Mouse (Mus musculus) brain, embryonic 14.5 days (tissue): ENCODE results near the gene Gm8947. TPM values are rescaled to one million over a fixed set of nuclear protein-coding genes. Genes with fewer than 3 reads are reported as not detected.
"Not testable (repeated sequence)": the region's sequence is repeated elsewhere in the genome, so short reads cannot be mapped to it uniquely, and the experiment has no call there.

Source experiments
- DNase-seq: peaks from one replicate; pipeline ENCODE4 v3.0.0-alpha.2; 2011; ENCODE audit warnings: low read depth
- CTCF ChIP-seq: fragments of 200-500 bp; IDR thresholded peaks from 2 replicates; pipeline ENCODE4 v1.5.1; 2012; ENCODE audit warnings: inconsistent platforms, mild to moderate bottlenecking, moderate library complexity, borderline replicate concordance; ENCODE audit not compliant: insufficient read depth, insufficient read length; ENCODE audit errors: extremely low read depth
- POLR2A ChIP-seq: fragments of 200-500 bp; IDR thresholded peaks from 2 replicates; pipeline ENCODE4 v1.6.1; 2012; ENCODE audit warnings: mild to moderate bottlenecking, inconsistent platforms, borderline replicate concordance; ENCODE audit not compliant: poor library complexity, insufficient read depth, insufficient read length, severe bottlenecking; ENCODE audit errors: extremely low read depth
- polyA plus RNA-seq: library from polyadenylated mRNA; depleted of rRNA; stranded (reverse); fragments of >200 nt; gene quantifications from 2 replicates; pipeline ENCODE4 v1.2.3, GENCODE M21; 2012

The Gm8947 gene
- polyA plus RNA-seq, 1 experiment, result not detected

DNA sequence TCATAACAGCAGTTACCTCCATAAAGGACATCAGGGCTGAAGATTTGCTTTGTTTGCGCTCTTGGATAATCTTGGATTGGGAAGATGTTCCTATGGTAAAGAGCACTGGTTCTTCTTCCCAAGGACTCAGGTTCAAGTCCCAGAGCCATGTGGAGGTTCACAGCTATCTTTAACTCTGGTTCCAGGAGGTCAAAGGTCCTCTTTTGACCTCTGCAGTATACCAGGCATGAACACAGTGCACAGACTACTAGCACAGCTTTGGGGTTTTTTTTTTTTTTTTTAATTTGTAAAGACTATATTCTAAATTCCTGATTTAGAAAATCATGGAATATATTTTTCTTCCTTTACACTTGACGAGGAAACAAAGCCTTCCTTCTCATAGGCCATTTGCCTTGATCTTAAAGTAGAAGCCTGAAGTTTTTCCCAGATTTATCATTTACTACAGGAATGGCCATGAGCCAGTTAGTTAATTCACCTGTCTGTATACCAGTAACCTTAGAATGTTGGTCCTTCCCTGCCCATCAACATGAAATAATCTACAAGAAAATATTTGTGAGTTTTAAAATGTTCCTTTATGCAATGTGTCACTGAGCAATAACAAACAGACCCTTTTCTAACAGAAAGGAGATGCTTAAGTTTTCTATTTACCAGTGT, 33.2 kb upstream of the Gm8947 start:
- no peak for TF ChIP-seq CTCF
- TF ChIP-seq POLR2A, result no peak
- no peak for DNase-seq

DNA sequence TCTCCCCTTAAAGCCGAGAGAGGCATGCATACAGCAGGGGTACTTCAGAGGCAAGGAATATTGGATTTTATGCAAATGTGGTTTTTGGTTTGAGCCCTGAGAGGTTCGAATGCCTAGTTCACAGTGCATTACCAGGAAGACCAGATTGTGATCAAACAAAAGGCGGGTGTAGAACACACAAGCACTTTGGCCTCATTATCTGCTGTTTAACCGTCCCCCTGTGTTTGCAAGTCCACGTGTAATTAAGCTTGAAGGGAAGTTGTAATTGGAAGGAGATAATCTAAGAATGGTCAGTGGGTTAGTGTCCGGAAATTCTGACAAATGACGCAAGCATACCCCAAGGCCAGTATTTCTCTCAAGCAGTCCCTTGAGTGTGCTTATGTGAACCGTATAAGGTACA, 26.1 kb upstream of the Gm8947 start:
- no peak for TF ChIP-seq POLR2A
- no peak for TF ChIP-seq CTCF
- peak; percentile 40 for DNase-seq

DNA sequence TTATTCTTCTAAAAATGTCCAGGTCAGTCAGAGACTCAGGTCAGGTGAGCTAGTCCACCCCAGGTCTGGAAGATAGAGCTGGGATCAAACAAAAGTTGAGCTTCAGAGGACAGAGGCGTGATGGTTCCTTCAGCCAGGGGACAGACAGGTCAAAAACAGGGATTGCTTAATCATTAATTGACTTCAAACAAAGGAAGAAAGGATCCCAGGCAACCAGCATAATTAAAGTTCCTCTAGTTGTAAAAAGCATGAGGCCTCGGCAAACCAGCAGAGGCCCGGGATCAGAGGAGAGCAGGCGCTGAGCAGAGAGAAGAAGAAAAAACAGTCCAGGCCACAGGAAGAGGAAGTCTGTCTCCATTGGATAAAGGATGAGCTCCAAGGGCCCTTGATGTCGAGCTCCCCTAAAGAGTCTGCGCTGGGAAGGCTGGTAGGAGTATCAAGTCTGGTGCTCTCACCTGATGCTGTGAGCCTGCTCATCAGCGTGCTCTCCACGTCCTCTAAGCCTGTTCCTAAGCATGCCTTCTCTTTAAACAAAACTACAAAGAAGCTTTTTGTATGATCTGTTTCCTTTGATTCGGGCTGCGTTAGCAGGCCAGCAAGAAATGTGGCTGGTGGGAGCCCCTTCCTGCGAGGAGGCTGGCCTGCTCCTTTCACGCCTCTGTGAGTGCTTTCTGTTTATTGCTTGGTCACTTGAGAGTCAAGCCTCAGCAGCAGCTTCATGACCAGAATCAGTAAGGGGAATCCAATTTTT, 24.7 kb upstream of the Gm8947 start:
- peak; percentile 88 for DNase-seq
- TF ChIP-seq POLR2A (no peak), CTCF (no peak)

DNA sequence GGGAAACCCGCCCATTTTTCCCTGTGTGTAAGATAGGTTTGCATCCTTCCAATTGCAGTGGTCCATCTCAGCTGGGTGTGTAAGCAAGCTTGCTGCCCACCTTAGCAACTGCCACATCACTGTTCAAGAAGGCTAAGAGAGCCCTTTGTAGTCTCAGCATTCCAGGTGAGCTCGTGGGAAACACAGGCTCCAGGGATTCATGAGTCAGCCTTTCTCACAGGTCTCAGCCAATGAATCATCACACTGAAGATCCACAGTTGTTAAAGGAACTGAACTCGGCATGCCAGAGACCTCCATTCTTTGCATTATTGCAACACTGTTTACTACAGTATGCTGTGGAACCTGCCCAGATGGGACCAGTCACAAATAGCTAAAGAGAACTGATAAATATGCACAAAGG, 23.5 kb upstream of the Gm8947 start:
- TF ChIP-seq CTCF (no peak), POLR2A (no peak)
- DNase-seq, result no peak

DNA sequence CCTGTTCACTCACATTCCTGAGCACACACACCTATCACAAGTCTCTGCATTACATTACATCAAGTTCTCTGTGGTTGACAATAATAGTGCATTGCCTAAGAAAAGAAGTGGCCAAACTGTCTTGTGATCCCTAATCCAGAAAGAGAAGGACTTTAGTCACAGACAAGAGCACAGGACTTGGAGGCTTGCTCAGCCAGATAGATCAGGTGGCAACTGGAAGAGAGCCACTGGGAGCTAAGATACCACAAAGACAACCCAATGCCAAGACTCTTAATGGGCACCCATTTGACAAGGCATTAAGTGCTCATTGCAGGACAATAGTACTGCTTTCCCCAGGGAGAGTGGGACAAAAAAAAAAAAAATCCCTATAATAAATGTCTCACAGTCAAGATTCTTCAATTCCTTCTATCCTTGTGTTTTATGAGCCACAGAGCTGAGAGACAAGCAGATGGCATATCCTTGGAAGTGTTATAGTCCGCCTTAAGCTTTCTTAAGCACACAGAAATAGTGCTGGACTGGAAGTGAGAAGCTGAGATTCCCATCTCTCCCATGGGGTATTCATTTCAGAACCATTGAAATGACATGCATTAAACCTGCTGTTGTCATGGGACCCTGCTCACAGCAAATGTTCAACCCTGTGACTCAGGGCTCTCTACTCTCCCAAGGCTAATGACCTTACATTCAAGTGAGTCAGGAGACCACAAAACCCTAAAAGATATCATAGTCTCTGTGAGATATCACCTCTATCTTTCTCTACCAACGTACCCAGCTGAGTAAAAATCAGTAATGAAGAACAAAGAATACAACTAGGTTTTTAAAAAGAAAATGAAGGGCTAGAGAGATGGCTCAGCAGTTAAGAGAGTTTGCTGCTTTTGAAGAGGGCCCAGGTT, 20.4 kb upstream of the Gm8947 start:
- peak; percentile 63 for DNase-seq
- TF ChIP-seq CTCF, result no peak

DNA sequence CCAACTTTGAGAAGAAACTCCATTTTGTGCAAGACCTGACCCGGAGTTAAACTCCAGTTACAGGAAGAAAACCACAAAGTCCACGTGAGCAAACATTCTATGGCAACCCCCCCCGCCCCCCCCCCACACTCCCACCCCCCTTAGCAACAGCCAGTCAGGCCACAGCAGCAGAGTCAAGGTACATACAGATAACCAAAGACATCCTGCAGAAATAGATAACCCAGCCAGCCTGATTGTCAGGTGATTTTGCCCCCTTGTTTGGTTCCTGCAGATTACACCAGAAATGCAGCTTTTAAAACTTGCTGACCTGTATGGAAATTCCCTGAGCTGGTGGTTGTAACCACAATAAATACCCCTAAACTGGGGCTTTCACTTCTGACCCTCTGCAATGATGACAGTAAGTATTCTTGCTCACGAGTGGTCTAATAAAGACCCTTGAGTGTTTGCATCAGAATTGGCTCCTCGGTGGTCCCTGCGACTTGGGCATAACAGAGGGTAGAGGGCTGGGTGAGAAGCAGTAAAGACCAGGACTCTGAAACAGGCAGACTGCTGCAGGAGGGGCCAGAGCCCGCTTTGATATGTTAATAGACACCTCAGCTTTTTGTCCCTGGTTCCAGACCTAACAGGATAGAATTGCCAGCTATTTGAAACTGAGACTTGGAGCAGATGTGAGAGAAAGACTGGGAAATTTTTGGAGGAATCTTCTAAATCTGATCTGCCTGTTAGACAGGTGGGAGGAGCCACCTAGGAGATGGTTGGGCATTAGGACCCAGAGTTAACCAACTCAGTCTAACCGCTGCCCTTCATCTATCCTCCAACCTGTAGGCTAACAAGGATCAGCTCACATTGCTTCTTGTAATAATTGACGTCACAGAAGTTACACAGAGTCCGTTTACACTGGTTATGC, 14.9 kb upstream of the Gm8947 start:
- peak; percentile 72 for DNase-seq
- no peak for TF ChIP-seq CTCF
- TF ChIP-seq POLR2A, result no peak

DNA sequence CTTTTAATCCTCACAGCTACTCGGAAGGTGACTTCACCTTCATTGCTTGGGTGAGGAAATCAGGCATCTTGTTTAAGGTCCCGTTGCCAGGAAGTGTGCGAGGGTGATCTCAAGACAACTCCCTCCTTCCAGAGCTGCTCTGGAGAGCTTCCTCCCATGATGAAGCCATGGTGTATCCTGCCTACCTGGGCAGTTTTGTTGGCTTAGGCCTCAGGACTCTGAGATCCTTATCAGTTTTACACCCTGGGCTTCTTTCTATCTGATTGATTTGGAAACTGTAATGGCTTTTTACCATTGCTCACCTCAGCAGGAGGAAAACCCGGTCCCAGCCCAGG, 14.3 kb upstream of the Gm8947 start:
- TF ChIP-seq CTCF (no peak), POLR2A (no peak)
- no peak for DNase-seq

DNA sequence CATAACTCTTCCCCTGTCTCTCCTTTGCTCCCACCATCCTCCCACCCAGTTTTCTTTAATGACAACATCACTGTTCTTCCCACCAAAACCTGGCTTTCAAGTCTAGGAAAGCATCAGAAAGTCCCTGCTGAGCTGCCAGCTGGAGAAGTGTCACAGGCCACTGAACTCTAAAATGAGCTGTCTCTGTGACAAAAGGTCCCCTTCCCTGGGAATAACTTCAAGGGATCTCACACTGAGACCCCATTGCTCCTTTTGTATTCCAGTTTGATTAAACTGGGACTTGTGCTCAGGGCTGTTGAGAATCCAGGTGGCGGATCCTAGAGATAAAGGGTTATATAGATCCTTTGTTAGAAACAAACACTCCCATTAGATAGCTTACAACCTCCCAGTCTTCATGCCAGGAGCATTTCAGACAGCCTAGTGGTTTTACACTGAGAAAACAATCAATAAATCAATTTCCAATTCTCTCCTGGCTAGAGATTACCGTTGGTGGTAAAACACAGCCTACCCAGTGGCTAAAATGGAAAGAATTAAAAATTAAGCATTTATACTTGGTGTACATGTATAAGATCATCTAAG, 13.6 kb upstream of the Gm8947 start:
- no peak for TF ChIP-seq POLR2A
- TF ChIP-seq CTCF, result no peak
- peak; percentile 68 for DNase-seq

DNA sequence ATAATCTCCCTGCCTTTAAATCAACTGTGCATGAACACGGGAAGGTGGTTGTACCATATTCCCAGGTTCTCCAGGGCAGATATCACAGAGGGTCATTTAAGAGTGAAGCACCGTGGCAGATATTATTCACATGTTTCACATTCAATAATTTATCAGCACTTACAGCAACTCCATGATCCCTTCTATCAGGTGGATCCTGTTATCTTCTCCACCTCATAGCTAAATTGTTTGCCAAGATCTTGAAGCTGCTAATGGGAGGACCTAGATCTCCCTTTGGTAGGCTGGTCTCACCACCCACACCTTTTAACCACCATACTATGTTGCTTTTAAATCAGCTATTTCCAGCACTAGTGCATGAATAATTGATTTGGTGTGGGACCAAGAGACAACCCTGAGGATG, 12.0 kb upstream of the Gm8947 start:
- TF ChIP-seq POLR2A (no peak), CTCF (no peak)
- no peak for DNase-seq

DNA sequence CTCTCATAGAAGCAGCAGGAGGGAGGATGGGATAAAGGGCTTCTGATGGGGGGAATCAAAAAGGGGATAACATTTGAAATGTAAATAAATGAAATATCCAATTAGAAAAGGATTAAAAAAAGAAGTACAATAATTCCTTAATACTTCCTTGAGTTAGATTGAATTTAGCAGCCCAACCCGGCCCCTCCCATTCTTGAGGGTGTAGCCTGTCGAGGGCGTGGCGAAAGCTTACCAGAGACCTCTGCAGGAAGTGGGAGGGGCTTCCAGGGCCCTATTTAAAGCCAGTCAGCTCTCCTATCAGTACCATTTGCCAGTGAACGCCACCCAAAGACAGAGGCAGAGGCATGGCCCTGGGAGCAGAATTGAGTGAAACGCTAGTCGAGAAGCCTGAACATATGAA, 9.9 kb upstream of the Gm8947 start, which contains the start of gene Gm47985:
Gm47985 (plus strand) TSS at position 272 of the 400 bp plus-strand sequence.
- DNase-seq, result not testable (repeated sequence)

DNA sequence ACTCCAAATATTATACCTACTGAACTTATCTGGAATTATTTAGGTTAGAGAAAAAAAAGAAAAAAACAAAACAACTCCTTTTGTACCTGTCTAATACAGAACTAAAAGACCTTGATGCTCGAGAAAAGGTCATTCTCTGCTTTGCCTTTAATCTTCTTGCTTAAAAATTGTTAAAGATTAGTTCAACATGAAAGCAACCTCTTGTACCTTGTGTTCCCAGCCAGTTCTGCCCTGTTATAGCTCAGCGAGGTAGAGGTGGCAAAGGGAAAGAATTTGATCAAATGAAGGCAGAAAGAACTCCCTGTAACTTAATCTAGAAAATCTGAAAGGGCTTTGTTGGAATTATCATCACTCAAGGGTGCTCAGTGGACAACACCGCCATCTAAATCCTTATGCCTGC, 6.0 kb upstream of the Gm8947 start:
- not testable (repeated sequence) for DNase-seq

DNA sequence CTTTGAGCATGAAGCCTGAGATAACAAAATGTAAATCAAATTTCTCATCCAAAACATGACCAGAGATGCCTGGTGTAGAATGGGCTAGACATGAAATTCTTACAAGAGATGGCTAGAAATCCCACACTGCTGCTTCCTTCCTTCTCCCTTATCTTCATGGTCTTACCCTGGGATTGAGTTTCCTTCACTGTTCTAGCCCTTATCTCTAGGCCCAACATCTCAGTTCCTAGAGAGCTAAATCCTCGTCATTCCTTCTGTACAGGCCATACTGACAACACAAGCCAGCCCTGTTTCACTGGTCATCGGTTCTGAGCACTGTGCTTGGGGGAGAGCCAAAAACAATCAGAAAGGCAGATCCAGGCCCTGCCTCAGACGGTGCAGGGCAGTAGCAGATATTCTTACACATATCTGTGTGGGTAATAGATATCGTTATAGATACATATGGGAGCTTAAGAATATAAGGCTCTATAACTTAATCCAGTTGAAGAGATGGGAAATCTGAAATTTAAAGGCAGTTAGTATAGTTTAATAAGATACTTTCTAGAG, 5.2 kb upstream of the Gm8947 start:
- not testable (repeated sequence) for DNase-seq
